Mouse (Mus musculus) cerebellum, adult 2 months (tissue): ENCODE measurements at regions not wholly inside any gene's neighbourhood (a gene's known extent, or its start where the extent isn't known, plus 50 kb on each side); places are given as distances from the start of the nearest gene placed in this dataset.

Experiments
- DNase-seq, 2 experiments: peaks; one replicate each; pipeline ENCODE4 v3.0.0; 2021
- H3K27ac ChIP-seq: fragments of 200-500 bp; 2 replicates; pipeline ENCODE4 v1.5.1; 2012; ENCODE audit warnings: low read length, control low read depth, inconsistent platforms; ENCODE audit not compliant: insufficient read depth
- H3K27me3 ChIP-seq: fragments of 200-500 bp; 2 replicates; pipeline ENCODE4 v1.6.1; 2012; ENCODE audit warnings: inconsistent platforms, mild to moderate bottlenecking, low read length, moderate library complexity; ENCODE audit not compliant: control insufficient read depth, insufficient read depth
- H3K4me1 ChIP-seq: fragments of 200-500 bp; 2 replicates; pipeline ENCODE4 v1.6.1; 2011; ENCODE audit warnings: low read length; ENCODE audit not compliant: control insufficient read depth, insufficient read depth
- H3K4me3 ChIP-seq: fragments of 200-500 bp; replicated peaks from 2 replicates; pipeline ENCODE3; 2011; ENCODE audit warnings: mild to moderate bottlenecking, low read depth, low read length, control low read depth; ENCODE audit not compliant: insufficient read depth
- CTCF ChIP-seq: fragments of 200-500 bp; IDR thresholded peaks from 2 replicates; pipeline ENCODE4 v1.5.1; 2011; ENCODE audit warnings: low read depth, mild to moderate bottlenecking, control low read depth, low read length, moderate library complexity, borderline replicate concordance; ENCODE audit not compliant: insufficient read depth
- POLR2A ChIP-seq: fragments of 200-500 bp; IDR thresholded peaks from 2 replicates; pipeline ENCODE4 v1.6.1; 2011; ENCODE audit warnings: low read length, control low read depth, borderline replicate concordance; ENCODE audit not compliant: insufficient read depth
- WGBS: fragments of 180-500 bp; shearing (Covaris S2); methylation state at CpG from one replicate; pipeline ENCODE4 v1.1.7; 2018; 5-methylcytosine and 5-hydroxymethylcytosine counted together

DNA sequence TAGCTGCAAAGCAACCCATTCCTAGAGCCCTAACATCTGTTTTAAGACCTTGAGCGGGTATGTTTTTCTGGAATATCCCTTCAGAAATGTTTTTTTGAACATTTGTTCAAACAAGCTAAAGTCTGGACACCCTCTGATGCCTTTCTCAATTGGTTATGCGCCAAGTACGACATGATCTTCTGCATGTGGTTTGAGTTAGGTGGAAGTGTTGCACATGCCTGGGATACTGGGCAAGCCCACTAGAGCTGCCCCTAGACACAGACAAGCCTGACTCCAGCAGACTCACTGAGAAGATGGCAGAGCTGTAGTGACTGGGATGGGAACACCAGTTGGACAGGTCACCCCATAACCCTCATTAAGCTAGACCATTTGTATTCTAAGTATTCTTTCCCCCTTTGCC lies 153.2 kb upstream of the Cypt2 start:
- WGBS, result 65% methylated on average over 3 of the region's 3 CpGs
- H3K4me1 ChIP-seq, result no peaks in the 10 kb centered on the region
- TF ChIP-seq CTCF (no peak), POLR2A (no peak)

DNA sequence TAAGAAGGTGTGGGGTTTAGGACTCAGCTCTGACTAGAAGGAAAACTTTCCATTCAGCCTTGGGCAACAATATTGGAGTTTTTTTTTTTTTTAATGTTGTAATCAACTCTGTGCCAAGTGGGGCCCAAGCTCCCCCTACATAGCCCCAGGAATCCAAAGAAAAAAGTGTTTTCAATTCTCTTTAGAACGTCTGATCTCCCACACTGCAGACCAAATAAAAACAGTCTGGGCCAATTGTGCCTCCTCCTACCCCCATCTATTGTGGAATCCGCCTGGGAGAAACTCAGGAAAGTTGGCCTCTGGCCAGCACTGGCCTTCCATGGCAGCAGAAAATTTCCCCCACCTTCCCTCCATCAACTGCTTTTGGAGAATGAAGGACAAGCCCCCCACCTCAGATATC lies 133.3 kb upstream of the Cypt2 start:
- WGBS, result 15% methylated on average over 2 of the region's 2 CpGs

More for the DNA sequence above, 153.2 kb upstream of the Cypt2 start:
- no peak for DNase-seq
- no peak overlapping the region for H3K27ac ChIP-seq
- no peak overlapping the region for H3K4me3 ChIP-seq
- no peaks in the 10 kb centered on the region for H3K27me3 ChIP-seq

DNA sequence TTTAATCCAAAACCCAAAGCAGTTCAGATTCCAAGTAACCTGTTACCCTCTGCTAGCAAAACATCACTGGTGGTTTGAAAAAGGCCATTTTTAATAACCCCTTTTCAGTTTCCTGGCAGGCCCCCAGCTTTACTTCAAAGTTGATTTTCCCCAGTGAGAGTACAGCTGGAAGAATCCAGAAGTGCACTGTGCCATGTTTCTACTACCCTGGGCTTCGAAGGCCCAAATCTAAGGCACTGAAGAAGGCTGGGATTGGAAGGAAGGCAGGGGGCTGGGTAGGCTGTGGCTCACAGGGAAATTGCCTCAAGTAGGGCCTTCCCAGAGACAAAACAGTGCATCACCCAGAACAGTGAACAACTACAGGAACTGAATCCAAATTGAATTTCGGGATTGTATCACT lies 131.6 kb upstream of the Cypt2 start:
- H3K27ac ChIP-seq, result no peak overlapping the region
- no peak for TF ChIP-seq CTCF
- TF ChIP-seq POLR2A, result no peak
- DNase-seq, result no peak
- H3K4me1 ChIP-seq, result no peaks in the 10 kb centered on the region
- 52% methylated on average over 2 of the region's 2 CpGs for WGBS
- H3K4me3 ChIP-seq, result no peak overlapping the region
- H3K27me3 ChIP-seq, result no peaks in the 10 kb centered on the region

More for the DNA sequence above, 133.3 kb upstream of the Cypt2 start:
- TF ChIP-seq CTCF (no peak), POLR2A (no peak)
- Histone ChIP-seq H3K27me3 (no peaks in the 10 kb centered on the region), H3K4me3 (no peak overlapping the region), H3K4me1 (no peaks in the 10 kb centered on the region), H3K27ac (no peak overlapping the region)
- DNase-seq, result no peak

DNA sequence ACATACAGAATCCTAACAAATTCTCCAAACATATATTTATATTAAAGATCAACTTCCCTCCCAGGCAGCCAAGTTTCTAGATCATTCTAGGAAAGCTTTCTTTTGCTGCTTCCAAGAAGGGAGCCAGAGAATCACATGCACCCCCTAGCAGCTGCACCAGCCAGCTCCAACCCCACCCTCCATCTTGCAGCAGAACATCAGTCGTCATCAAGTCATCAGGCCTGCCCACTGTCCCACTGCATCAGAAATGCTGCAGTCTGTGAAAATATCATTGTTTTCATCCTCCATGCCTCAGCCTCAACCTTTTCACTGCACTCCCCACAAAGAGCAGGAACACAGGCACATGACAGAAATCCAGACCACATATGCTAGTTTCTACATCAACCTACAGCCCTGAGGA lies 109.1 kb upstream of the Cypt2 start:
- Histone ChIP-seq H3K27me3 (no peaks in the 10 kb centered on the region), H3K27ac (peak overlapping the region; percentile 87), H3K4me3 (peak overlapping the region; percentile 77), H3K4me1 (peaks cover 4% of the 10 kb centered on the region; the same call in 1 of the 2 replicates)
- peak; percentile 13 to 22 for DNase-seq
- TF ChIP-seq POLR2A (no peak), CTCF (no peak)
- 10% methylated on average over 1 of the region's 1 CpGs for WGBS

DNA sequence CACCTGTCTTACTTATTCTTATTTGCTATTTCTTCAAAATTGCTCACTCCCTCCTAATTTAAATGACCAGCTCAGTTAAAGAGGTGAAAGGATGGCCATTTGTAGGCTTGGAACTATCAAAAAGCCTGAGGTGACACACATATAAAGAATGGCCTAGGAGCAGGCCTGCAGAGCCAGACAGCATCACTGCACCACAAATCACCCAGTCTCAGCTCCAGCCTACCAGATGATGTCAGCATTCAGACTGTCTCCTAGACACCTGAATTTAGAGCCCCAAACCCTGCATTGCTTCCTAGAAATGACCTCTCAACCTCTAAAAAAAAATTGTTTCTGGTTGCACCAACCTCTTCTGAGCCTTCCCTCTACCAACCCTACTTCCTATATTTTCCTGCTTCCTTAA lies 108.5 kb upstream of the Cypt2 start:
- Histone ChIP-seq H3K4me1 (peaks cover 4% of the 10 kb centered on the region; the same call in 1 of the 2 replicates), H3K27me3 (no peaks in the 10 kb centered on the region), H3K27ac (peak overlapping the region; percentile 65; the same call in 1 of the 2 replicates), H3K4me3 (peak overlapping the region; percentile 87)
- peak; percentile 20 to 31 for DNase-seq
- TF ChIP-seq POLR2A (no peak), CTCF (no peak)

DNA sequence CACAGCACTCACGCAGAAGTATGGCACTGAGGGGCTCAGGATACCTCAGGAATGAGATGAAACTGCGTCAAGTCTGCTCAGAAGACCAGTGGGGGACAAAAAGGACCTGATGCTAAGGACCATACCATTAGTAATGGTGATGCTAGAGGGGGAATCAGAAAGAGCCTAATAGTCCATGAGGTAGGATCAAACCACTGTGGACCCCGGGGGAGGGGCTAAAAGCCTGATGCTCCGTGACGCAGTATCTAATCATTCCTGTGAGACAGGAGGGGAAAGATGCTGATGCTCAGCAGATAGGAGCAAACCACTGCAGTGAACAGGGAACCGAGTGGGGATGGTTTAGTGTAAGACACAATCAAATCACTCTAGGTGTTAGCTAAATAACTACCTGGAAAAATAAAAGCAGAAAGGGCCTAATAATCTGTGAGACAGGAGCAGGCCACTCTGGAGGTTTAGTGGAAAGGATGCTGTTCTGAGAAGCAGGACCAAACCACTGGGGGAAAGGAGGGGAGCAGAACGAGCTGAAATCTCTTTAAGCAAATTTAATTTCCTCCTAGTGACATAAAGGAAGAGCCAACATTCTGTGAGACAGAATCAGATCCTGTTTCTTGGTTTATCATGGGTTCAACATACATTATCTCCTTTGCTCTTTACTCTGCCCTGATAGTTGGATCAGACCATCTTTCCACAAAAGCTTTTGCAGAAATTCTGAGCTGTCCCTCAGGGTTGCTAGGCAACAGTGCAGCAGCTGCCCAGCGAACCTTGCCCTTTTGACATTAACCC lies 107.7 kb upstream of the Cypt2 start:
- WGBS, result 7% methylated on average over 8 of the region's 8 CpGs
- TF ChIP-seq CTCF, result no peak
- TF ChIP-seq POLR2A, result peak; percentile 76; the same call in 1 of the 2 replicates
- Histone ChIP-seq H3K4me3 (peak overlapping the region; percentile 87), H3K27ac (peak overlapping the region; percentile 76; the same call in 1 of the 2 replicates), H3K4me1 (peaks cover 4% of the 10 kb centered on the region; the same call in 1 of the 2 replicates), H3K27me3 (no peaks in the 10 kb centered on the region)
- peak; percentile 82 to 90 for DNase-seq

DNA sequence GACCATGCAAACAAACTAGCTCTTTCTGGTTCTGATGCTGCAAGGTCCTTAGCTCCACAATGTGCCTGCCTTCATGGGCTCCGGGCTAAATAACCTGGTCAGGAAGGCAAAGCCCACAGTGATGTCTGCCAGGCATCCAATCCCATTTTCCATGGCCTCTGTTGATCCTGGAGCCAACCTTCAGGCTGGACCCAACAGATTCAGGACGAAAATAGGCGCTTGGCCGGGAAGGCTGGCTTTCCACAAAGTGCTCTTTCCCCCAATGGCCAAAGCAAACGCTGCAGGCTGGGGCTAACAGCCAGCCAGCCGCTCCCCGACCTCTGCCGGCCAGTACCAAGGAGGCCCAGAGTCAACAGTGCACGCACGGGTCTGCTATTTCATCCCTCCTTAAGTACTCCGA lies 106.3 kb upstream of the Cypt2 start:
- Histone ChIP-seq H3K27ac (0 out of 2 replicates have a peak overlapping the region, but pooled peaks have one; percentile 43), H3K4me1 (peaks cover 4% of the 10 kb centered on the region; the same call in 1 of the 2 replicates), H3K27me3 (no peaks in the 10 kb centered on the region), H3K4me3 (no peak overlapping the region)
- no peak for TF ChIP-seq CTCF
- TF ChIP-seq POLR2A, result no peak
- 50% methylated on average over 11 of the region's 11 CpGs for WGBS
- DNase-seq, result peak in 1 of 2 experiments; percentile 11

DNA sequence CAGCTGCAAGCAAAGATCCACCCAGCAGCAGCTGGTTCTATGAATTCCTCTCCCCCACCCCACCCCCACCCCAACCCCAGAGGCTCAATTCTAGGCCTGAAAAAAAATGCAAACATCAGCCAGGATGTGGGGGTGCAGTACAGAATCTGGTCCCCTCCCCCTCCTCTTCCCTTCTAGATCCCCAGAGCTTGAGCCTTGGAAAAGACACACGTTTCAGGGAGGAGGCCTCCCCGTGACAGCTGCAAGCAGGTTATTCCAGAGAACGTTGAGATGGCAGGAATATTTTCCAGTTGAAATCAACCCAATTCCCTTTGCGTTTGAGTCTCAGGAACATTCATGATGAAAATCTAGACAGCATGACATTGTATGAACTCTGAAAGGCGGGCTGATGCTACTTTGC lies 86.2 kb upstream of the Cypt2 start:
- WGBS, result 51% methylated on average over 5 of the region's 5 CpGs
- Histone ChIP-seq H3K27ac (no peak overlapping the region), H3K4me1 (no peaks in the 10 kb centered on the region), H3K4me3 (no peak overlapping the region), H3K27me3 (no peaks in the 10 kb centered on the region)
- TF ChIP-seq POLR2A (no peak), CTCF (no peak)
- no peak for DNase-seq
